Mouse (Mus musculus) large intestine, adult 2 months (tissue): ENCODE measurements at regions not wholly inside any gene's neighbourhood (a gene's known extent, or its start where the extent isn't known, plus 50 kb on each side); places are given as distances from the start of the nearest gene placed in this dataset.

Source experiments
- DNase-seq: peaks from one replicate; pipeline ENCODE4 v3.0.0-alpha.2; 2012; ENCODE audit warnings: low read depth, low spot score
- WGBS: fragments of 180-500 bp; shearing (Covaris S2); methylation state at CpG from one replicate; pipeline ENCODE4 v1.1.7; 2018; 5-methylcytosine and 5-hydroxymethylcytosine counted together

GRCm38 (mm10) chr3:148472943-148473444, 517.4 kb downstream of the Adgrl2 start:
- 54% methylated on average over 6 of the region's 6 CpGs for WGBS
- DNase-seq = no peak

- DNase-seq = no peak
- 48% methylated on average over 3 of the region's 3 CpGs for WGBS
Observed at GRCm38 (mm10) chr3:148465456-148465855, 524.9 kb downstream of the Adgrl2 start.

- 96% methylated on average over 10 of the region's 10 CpGs for WGBS
Observed at GRCm38 (mm10) chr3:148462791-148463190, 527.6 kb downstream of the Adgrl2 start.

GRCm38 (mm10) chr3:148448888-148449287, 541.5 kb downstream of the Adgrl2 start:
- no peak for DNase-seq
- WGBS = 82% methylated on average over 3 of the region's 3 CpGs

More at GRCm38 (mm10) chr3:148462791-148463190, 527.6 kb downstream of the Adgrl2 start:
- no peak for DNase-seq

GRCm38 (mm10) chr3:148448465-148448864, 541.9 kb downstream of the Adgrl2 start:
- WGBS = 51% methylated on average over 1 of the region's 1 CpGs
- no peak for DNase-seq

- DNase-seq = no peak
- 85% methylated on average over 1 of the region's 1 CpGs for WGBS
Observed at GRCm38 (mm10) chr3:148446845-148447244, 543.5 kb downstream of the Adgrl2 start.

GRCm38 (mm10) chr3:148443012-148443411, 547.3 kb downstream of the Adgrl2 start:
- no peak for DNase-seq
- WGBS = 75% methylated on average over 3 of the region's 3 CpGs

GRCm38 (mm10) chr3:148434033-148434432, 556.3 kb downstream of the Adgrl2 start:
- 37% methylated on average over 4 of the region's 4 CpGs for WGBS
- DNase-seq = no peak

- WGBS = 22% methylated on average over 10 of the region's 10 CpGs
- no peak for DNase-seq
Observed at GRCm38 (mm10) chr3:148429012-148429865, 561.1 kb downstream of the Adgrl2 start.

- DNase-seq = no peak
- 90% methylated on average over 4 of the region's 4 CpGs for WGBS
Observed at GRCm38 (mm10) chr3:148424089-148424488, 566.3 kb downstream of the Adgrl2 start.

- no peak for DNase-seq
- WGBS = 90% methylated on average over 1 of the region's 1 CpGs
Observed at GRCm38 (mm10) chr3:148423383-148423782, 567.0 kb downstream of the Adgrl2 start.

GRCm38 (mm10) chr3:148422720-148423119, 567.6 kb downstream of the Adgrl2 start:
- WGBS = 21% methylated on average over 3 of the region's 3 CpGs
- DNase-seq = peak; percentile 37

GRCm38 (mm10) chr3:148422205-148422604, 568.1 kb downstream of the Adgrl2 start:
- DNase-seq = no peak

GRCm38 (mm10) chr3:148420303-148420702, 570.1 kb downstream of the Adgrl2 start:
- DNase-seq = no peak
- 83% methylated on average over 5 of the region's 5 CpGs for WGBS

More at GRCm38 (mm10) chr3:148422205-148422604, 568.1 kb downstream of the Adgrl2 start:
- 35% methylated on average over 2 of the region's 2 CpGs for WGBS

GRCm38 (mm10) chr3:148419462-148420074, 570.8 kb downstream of the Adgrl2 start:
- peak; percentile 37 for DNase-seq
- WGBS = 32% methylated on average over 2 of the region's 2 CpGs

GRCm38 (mm10) chr3:148418067-148418466, 572.3 kb downstream of the Adgrl2 start:
- 14% methylated on average over 6 of the region's 6 CpGs for WGBS
- no peak for DNase-seq

GRCm38 (mm10) chr3:148415443-148415842, 574.9 kb downstream of the Adgrl2 start:
- 83% methylated on average over 7 of the region's 7 CpGs for WGBS
- DNase-seq = no peak

- no peak for DNase-seq
- WGBS = 78% methylated on average over 1 of the region's 1 CpGs
Observed at GRCm38 (mm10) chr3:148413027-148413426, 577.3 kb downstream of the Adgrl2 start.

GRCm38 (mm10) chr3:148412191-148412590, 578.2 kb downstream of the Adgrl2 start:
- 81% methylated on average over 1 of the region's 1 CpGs for WGBS
- DNase-seq = no peak

- WGBS = 31% methylated on average over 7 of the region's 7 CpGs
Observed at GRCm38 (mm10) chr3:148398349-148398748, 592.0 kb downstream of the Adgrl2 start.

GRCm38 (mm10) chr3:148387550-148387949, 602.8 kb downstream of the Adgrl2 start:
- WGBS = 77% methylated on average over 6 of the region's 6 CpGs

More at GRCm38 (mm10) chr3:148398349-148398748, 592.0 kb downstream of the Adgrl2 start:
- no peak for DNase-seq

More at GRCm38 (mm10) chr3:148387550-148387949, 602.8 kb downstream of the Adgrl2 start:
- DNase-seq = no peak
